Mouse (Mus musculus): Measurements from ENCODE around the gene Slc15a1.

- TF ChIP-seq CTCF (IDR thresholded peaks at IDR 0.05; ENCODE audit: extremely low read depth, insufficient read depth, low read length), result no peak
- no peak for TF ChIP-seq POLR2A (IDR thresholded peaks at IDR 0.05; ENCODE audit: extremely low read depth, insufficient read depth, low read length)
These were observed 9.3 kb downstream of the Slc15a1 start for GRCm38 (mm10) chr14:121495741-121496140.
